Mouse (Mus musculus): Measurements from ENCODE around the gene Rhbdl1. TPM values are rescaled to one million over a fixed set of nuclear protein-coding genes. Genes with fewer than 3 reads are reported as not detected.
A peak's percentile ranks its signal among the peaks of the same experiment; 100 is the strongest.

Gene Rhbdl1
- polyA plus RNA-seq, 1 experiment, result 109 TPM

GRCm38 (mm10) chr17:25879750-25880149 lies 42.7 kb upstream of the Rhbdl1 start:
- H3K27ac ChIP-seq (ENCODE audit: insufficient read depth, low read length), result no peak overlapping the region

DNA sequence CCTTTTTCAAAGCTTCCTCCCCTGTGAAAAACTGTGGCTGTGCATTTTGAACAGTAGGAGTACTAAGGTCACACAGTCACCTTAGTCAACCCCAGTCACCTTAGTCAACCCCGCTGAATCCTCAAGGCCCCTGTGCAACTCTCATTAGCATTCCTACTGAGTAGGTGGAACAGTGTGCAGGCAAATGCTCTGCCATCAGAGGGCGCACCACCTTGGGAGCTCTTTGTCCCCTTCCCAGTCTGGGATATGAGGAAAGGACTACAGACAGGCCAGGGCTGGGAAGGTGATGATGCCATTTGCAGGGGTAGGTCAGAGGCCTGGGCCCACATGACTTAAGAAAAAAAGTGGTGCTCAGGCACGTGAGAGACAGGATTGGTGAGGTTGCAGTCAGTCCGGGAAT lies 42.2 kb upstream of the Rhbdl1 start:
- TF ChIP-seq POLR2A (IDR thresholded peaks at IDR 0.05; ENCODE audit: extremely low read depth, insufficient read depth, low read length) (no peak), CTCF (IDR thresholded peaks at IDR 0.05; ENCODE audit: extremely low read depth, insufficient read depth, low read length) (peak; percentile 53)
- Histone ChIP-seq H3K27ac (ENCODE audit: insufficient read depth, low read length) (no peak overlapping the region), H3K4me1 (ENCODE audit: control insufficient read depth, insufficient read depth, low read length) (peaks cover 5% of the 10 kb centered on the region; the same call in 1 of the 2 replicates), H3K4me3 (ENCODE audit: insufficient read depth, low read length) (no peak overlapping the region)

More at GRCm38 (mm10) chr17:25879750-25880149, 42.7 kb upstream of the Rhbdl1 start:
- H3K4me1 ChIP-seq (ENCODE audit: control insufficient read depth, insufficient read depth, low read length), result peaks cover 5% of the 10 kb centered on the region; the same call in 1 of the 2 replicates
- no peak overlapping the region for H3K4me3 ChIP-seq (ENCODE audit: insufficient read depth, low read length)
- TF ChIP-seq CTCF (IDR thresholded peaks at IDR 0.05; ENCODE audit: extremely low read depth, insufficient read depth, low read length), result no peak
- TF ChIP-seq POLR2A (IDR thresholded peaks at IDR 0.05; ENCODE audit: extremely low read depth, insufficient read depth, low read length), result no peak

- Histone ChIP-seq H3K4me1 (ENCODE audit: control insufficient read depth, insufficient read depth, low read length) (peaks cover 5% of the 10 kb centered on the region; the same call in 1 of the 2 replicates), H3K4me3 (ENCODE audit: insufficient read depth, low read length) (no peak overlapping the region), H3K27ac (ENCODE audit: insufficient read depth, low read length) (no peak overlapping the region)
- no peak for TF ChIP-seq POLR2A (IDR thresholded peaks at IDR 0.05; ENCODE audit: extremely low read depth, insufficient read depth, low read length)
- no peak for TF ChIP-seq CTCF (IDR thresholded peaks at IDR 0.05; ENCODE audit: extremely low read depth, insufficient read depth, low read length)
These were observed 41.6 kb upstream of the Rhbdl1 start for GRCm38 (mm10) chr17:25878611-25879180.

DNA sequence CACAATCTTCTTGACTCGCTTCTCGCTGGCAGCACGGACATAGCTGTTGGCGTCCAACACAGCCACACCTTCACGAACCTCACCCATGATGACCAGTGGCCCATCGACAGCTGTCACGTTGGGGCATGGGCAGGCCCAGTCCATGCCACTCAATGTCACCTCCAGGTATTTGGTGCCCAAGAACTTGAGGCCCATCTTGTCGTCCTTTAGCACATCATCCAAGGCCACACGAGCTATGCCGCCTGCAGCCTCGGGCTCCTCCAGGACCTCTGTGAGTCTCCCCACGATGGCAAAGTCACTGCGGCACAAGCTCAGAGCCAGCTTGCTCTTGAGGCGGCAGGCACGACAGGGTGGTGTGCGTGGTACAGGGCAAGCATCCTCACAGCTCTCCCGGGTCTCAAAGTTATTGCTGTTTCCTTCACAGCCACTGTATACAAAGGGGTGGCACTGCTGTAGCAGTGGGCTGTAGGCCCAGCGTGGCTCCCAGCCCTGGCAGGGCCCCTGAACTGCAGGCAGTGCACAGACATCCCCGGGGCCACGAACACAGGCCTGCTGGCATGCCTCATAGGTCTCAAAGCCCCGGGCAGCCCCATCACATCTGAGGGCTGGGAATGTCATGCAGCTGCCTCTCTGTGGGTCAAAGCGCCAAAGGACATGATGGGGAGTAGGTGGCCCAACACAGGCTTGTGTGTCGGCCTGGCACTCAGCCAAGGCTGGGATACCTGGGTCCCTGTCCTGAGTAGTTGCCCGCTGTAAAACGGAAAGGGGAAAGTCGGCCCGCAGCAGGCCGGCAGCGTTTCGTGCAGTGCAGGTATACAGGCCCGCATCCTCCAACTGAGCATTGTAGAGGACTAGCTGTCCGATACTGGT lies 40.9 kb upstream of the Rhbdl1 start:
- Histone ChIP-seq H3K4me3 (ENCODE audit: insufficient read depth, low read length) (no peak overlapping the region), H3K4me1 (ENCODE audit: control insufficient read depth, insufficient read depth, low read length) (peaks cover 5% of the 10 kb centered on the region; the same call in 1 of the 2 replicates), H3K27ac (ENCODE audit: insufficient read depth, low read length) (no peak overlapping the region)
- TF ChIP-seq POLR2A (IDR thresholded peaks at IDR 0.05; ENCODE audit: extremely low read depth, insufficient read depth, low read length) (no peak), CTCF (IDR thresholded peaks at IDR 0.05; ENCODE audit: extremely low read depth, insufficient read depth, low read length) (no peak)

- no peak overlapping the region for H3K27ac ChIP-seq (ENCODE audit: insufficient read depth, low read length)
- H3K4me3 ChIP-seq (ENCODE audit: insufficient read depth, low read length), result no peak overlapping the region
- TF ChIP-seq POLR2A (IDR thresholded peaks at IDR 0.05; ENCODE audit: extremely low read depth, insufficient read depth, low read length) (no peak), CTCF (IDR thresholded peaks at IDR 0.05; ENCODE audit: extremely low read depth, insufficient read depth, low read length) (no peak)
- H3K4me1 ChIP-seq (ENCODE audit: control insufficient read depth, insufficient read depth, low read length), result peaks cover 5% of the 10 kb centered on the region; the same call in 1 of the 2 replicates
These were observed 39.9 kb upstream of the Rhbdl1 start for GRCm38 (mm10) chr17:25877025-25877424.

DNA sequence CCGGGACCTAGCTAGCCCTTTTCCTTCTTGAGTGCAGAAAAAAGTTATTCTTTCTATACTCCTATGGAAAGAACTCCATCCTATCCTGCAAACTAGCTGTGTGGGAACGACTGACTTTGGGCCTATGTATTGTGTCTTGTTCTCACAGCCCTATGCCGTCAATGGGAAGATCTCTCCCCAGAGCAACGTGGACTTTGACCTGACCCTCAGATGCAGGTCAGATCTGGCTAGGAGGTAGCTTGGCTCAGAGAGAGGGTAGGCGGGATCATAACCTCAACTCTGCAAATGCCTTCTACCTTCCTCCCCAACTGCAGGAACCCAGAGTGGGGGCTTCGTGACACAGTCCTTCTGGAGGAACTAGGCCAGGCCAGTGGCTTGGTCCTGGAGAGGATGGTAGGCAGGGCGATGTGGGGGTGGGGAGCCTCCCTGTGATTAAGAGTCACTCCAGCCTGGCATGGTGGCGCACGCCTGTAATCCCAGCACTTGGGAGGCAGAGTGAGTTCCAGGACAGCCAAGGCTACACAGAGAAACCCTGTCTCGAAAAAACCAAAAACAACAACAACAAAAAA lies 39.3 kb upstream of the Rhbdl1 start:
- TF ChIP-seq POLR2A (IDR thresholded peaks at IDR 0.05; ENCODE audit: extremely low read depth, insufficient read depth, low read length) (no peak), CTCF (IDR thresholded peaks at IDR 0.05; ENCODE audit: extremely low read depth, insufficient read depth, low read length) (no peak)

DNA sequence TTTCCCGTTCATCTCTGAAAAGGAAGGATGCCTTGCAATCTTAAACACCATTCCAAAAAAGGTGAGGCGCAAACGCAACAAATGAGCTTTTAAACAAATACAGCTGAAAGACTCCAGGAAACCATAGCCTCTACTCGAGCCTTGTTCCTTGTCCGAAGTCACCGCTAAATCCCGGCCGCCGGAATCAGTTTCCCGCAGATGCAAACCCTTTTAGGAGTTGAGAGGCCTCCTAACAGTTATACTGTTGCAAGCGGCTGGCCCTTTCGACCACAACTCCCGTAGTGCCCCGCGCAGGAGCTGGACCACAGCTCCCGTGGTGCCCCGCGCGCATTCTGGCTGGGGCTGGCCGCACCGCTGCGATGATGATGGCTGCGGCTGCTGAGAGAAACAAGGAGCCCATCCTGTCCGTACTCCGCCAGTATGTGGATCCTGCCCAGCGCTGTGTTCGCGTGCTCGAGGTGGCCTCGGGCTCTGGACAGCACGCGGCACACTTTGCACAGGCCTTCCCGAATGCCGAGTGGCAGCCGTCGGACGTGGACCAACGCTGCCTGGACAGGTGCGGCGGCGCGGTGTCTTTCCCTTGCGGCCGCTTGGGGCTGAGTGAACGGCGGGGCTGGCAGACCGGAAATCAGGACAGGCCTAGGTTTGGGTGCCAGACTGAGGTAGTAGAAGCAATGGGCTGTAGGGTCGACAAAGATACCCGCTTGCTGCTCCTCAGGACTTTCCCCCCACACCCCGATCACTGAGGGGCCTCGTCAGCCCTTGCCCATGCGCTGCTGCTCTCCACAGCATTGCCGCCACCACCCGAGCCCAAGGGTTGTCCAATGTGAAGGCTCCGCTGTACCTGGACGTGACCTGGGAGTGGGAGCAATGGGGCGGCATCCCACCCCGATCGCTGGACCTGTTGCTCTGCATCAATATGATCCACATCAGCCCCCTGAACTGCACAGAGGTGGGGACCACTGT lies 38.4 kb upstream of the Rhbdl1 start:
- H3K27ac ChIP-seq (ENCODE audit: insufficient read depth, low read length), result peak overlapping the region; percentile 82
- peak; percentile 94 for TF ChIP-seq POLR2A (IDR thresholded peaks at IDR 0.05; ENCODE audit: extremely low read depth, insufficient read depth, low read length)
- 0 out of 2 replicates have a peak, but pooled peaks have one; percentile 3 for TF ChIP-seq CTCF (IDR thresholded peaks at IDR 0.05; ENCODE audit: extremely low read depth, insufficient read depth, low read length)

More for the DNA sequence above, 39.3 kb upstream of the Rhbdl1 start:
- H3K27ac ChIP-seq (ENCODE audit: insufficient read depth, low read length), result no peak overlapping the region
- peaks cover 5% of the 10 kb centered on the region; the same call in 1 of the 2 replicates for H3K4me1 ChIP-seq (ENCODE audit: control insufficient read depth, insufficient read depth, low read length)
- peak overlapping the region; percentile 94 for H3K4me3 ChIP-seq (ENCODE audit: insufficient read depth, low read length)

DNA sequence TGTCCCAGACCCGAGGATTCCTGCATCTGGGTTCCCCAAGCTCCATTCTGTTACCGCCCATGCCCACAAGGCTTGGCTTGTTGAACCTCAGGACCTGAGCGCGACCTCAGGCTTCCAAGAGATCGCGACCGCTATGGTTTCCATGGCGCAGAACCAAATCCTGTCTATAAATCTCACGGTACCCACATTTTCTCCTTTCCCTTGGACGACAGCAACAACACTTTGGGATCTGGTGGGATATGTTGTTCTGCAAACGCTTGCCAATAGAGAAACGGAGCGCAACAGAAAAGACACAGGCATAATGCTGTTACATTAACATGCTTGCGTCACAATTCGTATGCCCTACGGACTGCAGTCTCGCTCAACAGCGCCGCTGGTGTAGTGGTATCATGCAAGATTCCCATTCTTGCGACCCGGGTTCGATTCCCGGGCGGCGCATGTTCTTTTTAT lies 37.7 kb upstream of the Rhbdl1 start, which contains the start of gene Mettl26:
Gene Mettl26, plus strand, starts transcription at position 354 of the 450 bp plus-strand sequence.
- H3K27ac ChIP-seq (ENCODE audit: insufficient read depth, low read length), result peak within 1 kb of the TSS; percentile 82
- TF ChIP-seq CTCF (IDR thresholded peaks at IDR 0.05; ENCODE audit: extremely low read depth, insufficient read depth, low read length) (no peak), POLR2A (IDR thresholded peaks at IDR 0.05; ENCODE audit: extremely low read depth, insufficient read depth, low read length) (no peak)
- peak within 1 kb of the TSS; percentile 94 for H3K4me3 ChIP-seq (ENCODE audit: insufficient read depth, low read length)
- peaks cover 5% of the 10 kb centered on the region; the same call in 1 of the 2 replicates for H3K4me1 ChIP-seq (ENCODE audit: control insufficient read depth, insufficient read depth, low read length)

More for the DNA sequence above, 38.4 kb upstream of the Rhbdl1 start:
- peaks cover 5% of the 10 kb centered on the region; the same call in 1 of the 2 replicates for H3K4me1 ChIP-seq (ENCODE audit: control insufficient read depth, insufficient read depth, low read length)
- peak overlapping the region; percentile 94 for H3K4me3 ChIP-seq (ENCODE audit: insufficient read depth, low read length)

All from cortical plate, adult 2 months (tissue).